19 mouse cellular contexts compared by ENCODE assay signal in genomic region chr14:105300551-105300950, GRCm38 (mm10). TPM values are rescaled to one million over a fixed set of nuclear protein-coding genes. Genes with fewer than 3 reads are reported as not detected.
A peak's percentile ranks its signal among the peaks of the same experiment; 100 is the strongest.
DNase-seq lines count a peak whose midpoint lies in the region; ATAC-seq and TF ChIP-seq lines count a peak whose summit lies in the region.
"Had no signal": no experiment of that assay in that cellular context is flagged by ENCODE, and none has a peak within 500 bp of the region (broad histone marks: within the 10 kb centered on the region; RNA-seq: fewer than 3 reads in every experiment).

No protein-coding gene starts in this region.

- 50% methylated on average over 10 of the region's 10 CpGs for WGBS in liver, postnatal 0 days (ENCODE audit: insufficient replicate concordance)
- 77% methylated on average over 10 of the region's 10 CpGs for WGBS in stomach, postnatal 0 days

- H3K27ac ChIP-seq in liver, postnatal 0 days (ENCODE audit: low read depth) = no peak overlapping the region
- H3K27ac ChIP-seq in stomach, postnatal 0 days (replicated peaks) = no peak overlapping the region
- H3K27ac ChIP-seq: embryonic facial prominence, embryonic 13.5 days; forebrain, embryonic 10.5 days; heart, embryonic 13.5 days; hindbrain, embryonic 15.5 days; limb, embryonic 15.5 days had no signal

- TF ChIP-seq CTCF in liver, postnatal 0 days (IDR thresholded peaks at IDR 0.05; ENCODE audit: low read depth) = no peak
- TF ChIP-seq CTCF in stomach, postnatal 0 days (IDR thresholded peaks at IDR 0.05; ENCODE audit: low read depth) = no peak

- H3K4me1 ChIP-seq in liver, postnatal 0 days (ENCODE audit: insufficient read depth) = no peaks in the 10 kb centered on the region
- H3K4me1 ChIP-seq in stomach, postnatal 0 days (replicated peaks; ENCODE audit: control insufficient read depth, insufficient read depth) = no peaks in the 10 kb centered on the region
- H3K4me1 ChIP-seq: embryonic facial prominence, embryonic 13.5 days; forebrain, embryonic 10.5 days; hindbrain, embryonic 15.5 days; limb, embryonic 15.5 days had no signal

- H3K27me3 ChIP-seq in liver, postnatal 0 days (ENCODE audit: insufficient read depth, low read length) = no peaks in the 10 kb centered on the region
- H3K27me3 ChIP-seq in stomach, postnatal 0 days (ENCODE audit: control insufficient read depth, insufficient read depth, low read length) = no peaks in the 10 kb centered on the region
- H3K27me3 ChIP-seq: embryonic facial prominence, embryonic 13.5 days; heart, embryonic 13.5 days; hindbrain, embryonic 15.5 days; limb, embryonic 15.5 days had no signal

- DNase-seq in kidney, adult 9 months = peak; percentile 18
- no peak for DNase-seq in kidney, adult 18-20 months
- DNase-seq in 416B (ENCODE audit: low read depth) = peak; percentile 83
- peak; percentile 20 for DNase-seq in adipocyte (ENCODE audit: low spot score)
- peak; percentile 23 for DNase-seq in liver, postnatal 0 days
- DNase-seq in adrenal gland, adult 18-20 months (ENCODE audit: low spot score in 2 of 2) = no peak
- DNase-seq in stomach, postnatal 0 days (ENCODE audit: low spot score) = no peak
- DNase-seq in adrenal gland, adult 2 months = no peak
- DNase-seq: adrenal gland, postnatal 25 days; cerebellum, adult 2 months; gastrocnemius, postnatal 25 days; heart, postnatal 36 days; right cerebral cortex, postnatal 4 days; thymus, postnatal 4 days had no signal

- H3K9me3 ChIP-seq in liver, postnatal 0 days (ENCODE audit: low read length) = no peaks in the 10 kb centered on the region
- no peaks in the 10 kb centered on the region for H3K9me3 ChIP-seq in stomach, postnatal 0 days (ENCODE audit: control insufficient read depth, low read length)
- H3K9me3 ChIP-seq: embryonic facial prominence, embryonic 13.5 days; forebrain, embryonic 10.5 days; heart, embryonic 13.5 days; hindbrain, embryonic 15.5 days; limb, embryonic 15.5 days had no signal

- H3K4me3 ChIP-seq in liver, postnatal 0 days (ENCODE audit: low read depth, low read length) = no peak overlapping the region
- H3K4me3 ChIP-seq in stomach, postnatal 0 days (ENCODE audit: low read depth, low read length) = no peak overlapping the region
- H3K4me3 ChIP-seq: embryonic facial prominence, embryonic 13.5 days; forebrain, embryonic 10.5 days; heart, embryonic 13.5 days; hindbrain, embryonic 15.5 days; limb, embryonic 15.5 days had no signal

- H3K36me3 ChIP-seq in liver, postnatal 0 days (replicated peaks; ENCODE audit: insufficient read depth, low read length) = 0 out of 2 replicates have a peak, but pooled peaks cover 6% of the 10 kb centered on the region
- H3K36me3 ChIP-seq in stomach, postnatal 0 days (ENCODE audit: control insufficient read depth, insufficient read depth, low read length) = no peaks in the 10 kb centered on the region; the same call in 1 of the 2 replicates

- no peak overlapping the region for H3K9ac ChIP-seq in liver, postnatal 0 days (replicated peaks)
- no peak overlapping the region for H3K9ac ChIP-seq in stomach, postnatal 0 days (ENCODE audit: low read length)
- H3K9ac ChIP-seq: embryonic facial prominence, embryonic 13.5 days; heart, embryonic 13.5 days; hindbrain, embryonic 15.5 days; limb, embryonic 15.5 days had no signal

- H3K4me2 ChIP-seq in liver, postnatal 0 days (ENCODE audit: low read depth, low read length) = no peak overlapping the region
- H3K4me2 ChIP-seq in stomach, postnatal 0 days (replicated peaks; ENCODE audit: low read depth) = no peak overlapping the region
- H3K4me2 ChIP-seq: embryonic facial prominence, embryonic 13.5 days; heart, embryonic 13.5 days; hindbrain, embryonic 15.5 days; limb, embryonic 15.5 days had no signal

- TF ChIP-seq EP300 in liver, postnatal 0 days (IDR thresholded peaks at IDR 0.05; ENCODE audit: low read depth) = no peak
- no peak for TF ChIP-seq EP300 in stomach, postnatal 0 days (optimal IDR thresholded peaks at IDR 0.05)

- peak; percentile 86 for ATAC-seq in liver, postnatal 0 days
- ATAC-seq in stomach, postnatal 0 days (ENCODE audit: low FRiP score, low TSS enrichment) = no peak

RNA-seq across cellular contexts. Expression of gene Ndfip2, which starts 42.2 kb away (rescaled TPM):
- 40.5 and 44.0 TPM in 2 replicates for polyA plus RNA-seq in liver, postnatal 0 days (2015; fragmentation: Nextera tagmentation; extraction: Ambion mirVana)
- 10 to 100 TPM; 34.7 to 40.3 TPM for total RNA-seq in adrenal gland, adult 18-20 months (2021)
- 64.2 and 65.1 TPM in 2 replicates for polyA plus RNA-seq in stomach, postnatal 0 days (2015; fragmentation: Nextera tagmentation; extraction: Ambion mirVana)
- 10 to 100 TPM; 33.3 to 45.6 TPM for total RNA-seq in adrenal gland, adult 2 months (2021)
- polyA plus RNA-seq in adrenal gland, adult 2 months (2012; rRNA removed) = 34.1 and 41.4 TPM in 2 replicates

Comparison
In these comparisons a context has a peak if more than half of its experiments do, and no peak if none do; other contexts are left out.
1. DNase-seq: peak in kidney, adult 9 months (single experiment), 416B (single experiment), adipocyte (single experiment) and liver, postnatal 0 days (single experiment); none in kidney, adult 18-20 months (single experiment), adrenal gland, adult 18-20 months (0 of 2), stomach, postnatal 0 days (single experiment) and adrenal gland, adult 2 months (single experiment).